ENCODE assay signal across 21 mouse cellular contexts in genomic region chr3:57458652-57459051, GRCm38 (mm10). TPM values are rescaled to one million over a fixed set of nuclear protein-coding genes. Genes with fewer than 3 reads are reported as not detected.
DNase-seq lines count a peak whose midpoint lies in the region; ATAC-seq and TF ChIP-seq lines count a peak whose summit lies in the region.
"Had no signal": no experiment of that assay in that cellular context is flagged by ENCODE, and none has a peak within 500 bp of the region (broad histone marks: within the 10 kb centered on the region; RNA-seq: fewer than 3 reads in every experiment).

No protein-coding gene starts in this region.

- no peak overlapping the region for H3K4me2 ChIP-seq in kidney, embryonic 14.5 days (replicated peaks; ENCODE audit: low read depth, low read length)
- no peak overlapping the region for H3K4me2 ChIP-seq in midbrain, embryonic 14.5 days (ENCODE audit: low read length)
- H3K4me2 ChIP-seq in midbrain, embryonic 15.5 days = no peak overlapping the region
- H3K4me2 ChIP-seq in myocyte (ENCODE audit: low read depth) = no peak overlapping the region
- H3K4me2 ChIP-seq: embryonic facial prominence, embryonic 12.5 days; limb, embryonic 13.5 days; liver, embryonic 15.5 days; stomach, embryonic 15.5 days had no signal

- WGBS in kidney, embryonic 14.5 days = 23% methylated on average over 11 of the region's 11 CpGs
- WGBS in kidney, adult 2 months = 56% methylated on average over 11 of the region's 11 CpGs
- 76% methylated on average over 11 of the region's 11 CpGs for whole genome bisulfite sequencing in midbrain, embryonic 14.5 days
- WGBS in midbrain, embryonic 15.5 days = 67% methylated on average over 11 of the region's 11 CpGs

- peaks cover 18% of the 10 kb centered on the region; the same call in 1 of the 2 replicates for H3K36me3 ChIP-seq in kidney, embryonic 14.5 days (ENCODE audit: control insufficient read depth, insufficient read depth, low read length)
- no peaks in the 10 kb centered on the region; the same call in none of the 2 replicates for H3K36me3 ChIP-seq in kidney, adult 2 months (ENCODE audit: control insufficient read depth, insufficient read depth, low read length)
- no peaks in the 10 kb centered on the region for H3K36me3 ChIP-seq in midbrain, embryonic 14.5 days (ENCODE audit: control insufficient read depth, insufficient read depth, low read length)
- H3K36me3 ChIP-seq in midbrain, embryonic 15.5 days (replicated peaks) = no peaks in the 10 kb centered on the region
- H3K36me3 ChIP-seq in myocyte (ENCODE audit: control insufficient read depth, insufficient read depth) = peaks cover 67% of the 10 kb centered on the region
- H3K36me3 ChIP-seq: liver, embryonic 15.5 days; stomach, embryonic 15.5 days had no signal

- no peaks in the 10 kb centered on the region for H3K79me2 ChIP-seq in myocyte (ENCODE audit: control insufficient read depth, insufficient read depth)

- no peaks in the 10 kb centered on the region for H3K4me1 ChIP-seq in kidney, embryonic 14.5 days (ENCODE audit: control insufficient read depth, insufficient read depth, low read length)
- no peaks in the 10 kb centered on the region for H3K4me1 ChIP-seq in kidney, adult 2 months (ENCODE audit: control insufficient read depth, insufficient read depth, low read length)
- no peaks in the 10 kb centered on the region for H3K4me1 ChIP-seq in midbrain, embryonic 14.5 days (ENCODE audit: control insufficient read depth, insufficient read depth, low read length)
- H3K4me1 ChIP-seq in midbrain, embryonic 15.5 days = no peaks in the 10 kb centered on the region
- H3K4me1 ChIP-seq: liver, embryonic 15.5 days; stomach, embryonic 15.5 days had no signal

- no peaks in the 10 kb centered on the region for H3K27me3 ChIP-seq in kidney, embryonic 14.5 days (ENCODE audit: control insufficient read depth, insufficient read depth, low read length)
- no peaks in the 10 kb centered on the region for H3K27me3 ChIP-seq in kidney, adult 2 months (replicated peaks; ENCODE audit: control insufficient read depth, insufficient read depth, low read length)
- H3K27me3 ChIP-seq in midbrain, embryonic 14.5 days (ENCODE audit: control insufficient read depth, insufficient read depth, low read length) = no peaks in the 10 kb centered on the region
- H3K27me3 ChIP-seq in midbrain, embryonic 15.5 days (replicated peaks) = no peaks in the 10 kb centered on the region
- no peaks in the 10 kb centered on the region for H3K27me3 ChIP-seq in myocyte (ENCODE audit: control insufficient read depth, insufficient read depth, insufficient read length)
- H3K27me3 ChIP-seq: CH12.LX; embryonic facial prominence, embryonic 12.5 days; limb, embryonic 13.5 days; liver, embryonic 15.5 days; stomach, embryonic 15.5 days had no signal

- H3K9me3 ChIP-seq in kidney, embryonic 14.5 days (ENCODE audit: control insufficient read depth, low read length) = no peaks in the 10 kb centered on the region
- no peaks in the 10 kb centered on the region for H3K9me3 ChIP-seq in midbrain, embryonic 14.5 days (ENCODE audit: control insufficient read depth, low read length)
- H3K9me3 ChIP-seq in midbrain, embryonic 15.5 days = no peaks in the 10 kb centered on the region
- H3K9me3 ChIP-seq: embryonic facial prominence, embryonic 12.5 days; limb, embryonic 13.5 days; liver, embryonic 15.5 days; stomach, embryonic 15.5 days had no signal

- peak; percentile 95 for ATAC-seq in kidney, embryonic 14.5 days (ENCODE audit: low FRiP score, low TSS enrichment)
- no peak for ATAC-seq in midbrain, embryonic 14.5 days (ENCODE audit: low FRiP score, low TSS enrichment)
- ATAC-seq in midbrain, embryonic 15.5 days (replicated peaks) = no peak; the same call in 1 of the 2 replicates
- ATAC-seq: hindbrain, postnatal 0 days had no signal

- no peak overlapping the region for H3K27ac ChIP-seq in kidney, embryonic 14.5 days (ENCODE audit: low read depth, low read length)
- no peak overlapping the region for H3K27ac ChIP-seq in kidney, adult 2 months (ENCODE audit: insufficient read depth, low read depth, low read length)
- no peak overlapping the region for H3K27ac ChIP-seq in midbrain, embryonic 14.5 days (replicated peaks; ENCODE audit: low read depth, low read length)
- H3K27ac ChIP-seq in midbrain, embryonic 15.5 days = no peak overlapping the region
- H3K27ac ChIP-seq: embryonic facial prominence, embryonic 12.5 days; gastrocnemius, adult 2 months; hindbrain, postnatal 0 days; limb, embryonic 13.5 days; liver, embryonic 15.5 days; stomach, embryonic 15.5 days had no signal

- DNase-seq in embryo, embryonic 10 days (ENCODE audit: low spot score) = peak; percentile 62
- DNase-seq in embryo, embryonic 9.5 days (ENCODE audit: extremely low spot score) = no peak
- DNase-seq in kidney, adult 2 months = no peak
- peak; percentile 19 for DNase-seq in midbrain, embryonic 14.5 days
- DNase-seq in cerebellum, postnatal 14 days = no peak
- DNase-seq: adrenal gland, postnatal 10 days; cerebellum, adult 2 months; gastrocnemius, adult 2 months; heart, adult 18-20 months; layer of hippocampus, postnatal 36 days; retina, postnatal 1 day had no signal

- no peak for TF ChIP-seq CTCF in kidney, adult 2 months (conservative IDR thresholded peaks at IDR 0.05; ENCODE audit: insufficient read depth, insufficient read length, low read depth, low read length)

- no peak overlapping the region for H3K9ac ChIP-seq in kidney, embryonic 14.5 days (ENCODE audit: low read depth, low read length)
- no peak overlapping the region for H3K9ac ChIP-seq in midbrain, embryonic 14.5 days (replicated peaks; ENCODE audit: low read length)
- H3K9ac ChIP-seq in midbrain, embryonic 15.5 days = no peak overlapping the region
- H3K9ac ChIP-seq: embryonic facial prominence, embryonic 12.5 days; limb, embryonic 13.5 days; liver, embryonic 15.5 days; stomach, embryonic 15.5 days had no signal

- H3K4me3 ChIP-seq in kidney, embryonic 14.5 days (ENCODE audit: low read length) = no peak overlapping the region
- no peak overlapping the region for H3K4me3 ChIP-seq in kidney, adult 2 months (ENCODE audit: insufficient read depth, low read depth, low read length)
- H3K4me3 ChIP-seq in midbrain, embryonic 14.5 days (replicated peaks; ENCODE audit: low read depth, low read length) = no peak overlapping the region
- no peak overlapping the region for H3K4me3 ChIP-seq in midbrain, embryonic 15.5 days
- no peak overlapping the region for H3K4me3 ChIP-seq in myocyte
- H3K4me3 ChIP-seq: embryonic facial prominence, embryonic 12.5 days; gastrocnemius, adult 2 months; limb, embryonic 13.5 days; liver, embryonic 15.5 days; stomach, embryonic 15.5 days had no signal

- H3ac ChIP-seq in myocyte (ENCODE audit: control insufficient read depth, insufficient read length) = no peak overlapping the region

- no peak for TF ChIP-seq POLR2A in kidney, adult 2 months (IDR thresholded peaks at IDR 0.05; ENCODE audit: low read depth, low read length)
- TF ChIP-seq POLR2A in myocyte (IDR thresholded peaks at IDR 0.05; ENCODE audit: insufficient read length, low read depth) = no peak

TF ChIP-seq in myocyte, 11 proteins besides CTCF, POLR2A, EP300 and RAD21:
- no peak for TF ChIP-seq USF1 (IDR thresholded peaks at IDR 0.05; ENCODE audit: low read depth)
- TF ChIP-seq E2F4 (IDR thresholded peaks at IDR 0.05; ENCODE audit: insufficient read depth) = no peak
- TF ChIP-seq CEBPB (IDR thresholded peaks at IDR 0.05; ENCODE audit: insufficient read depth, poor library complexity, severe bottlenecking) = no peak
- TF ChIP-seq TCF3 (IDR thresholded peaks at IDR 0.05; ENCODE audit: insufficient read length, low read depth) = no peak
- peak; percentile 40 for TF ChIP-seq POLR2AphosphoS2 (IDR thresholded peaks at IDR 0.05; ENCODE audit: insufficient read length, low read depth)
- no peak for TF ChIP-seq SRF (IDR thresholded peaks at IDR 0.05; ENCODE audit: control insufficient read depth, insufficient read length, low read depth)

RNA-seq across cellular contexts. Expression of gene Tm4sf4, which starts 33.5 kb away (rescaled TPM):
- 0.21 and 0.51 TPM in 2 replicates for polyA plus RNA-seq in kidney, embryonic 14.5 days (2014; fragmentation: Nextera tagmentation; extraction: Ambion mirVana)
- 0.30 and 0.70 TPM in 2 replicates for polyA plus RNA-seq in kidney, adult 2 months (2012; rRNA removed)
- 0.19 and 0.55 TPM in 2 replicates for polyA plus RNA-seq in midbrain, embryonic 14.5 days (2014; fragmentation: Nextera tagmentation; extraction: Ambion mirVana)
- polyA plus RNA-seq in midbrain, embryonic 15.5 days (2015; fragmentation: Nextera tagmentation; extraction: Ambion mirVana) = 0.10 and 0.11 TPM in 2 replicates
- polyA plus RNA-seq in myocyte (2012; fragmentation: generic; extraction: Trizol) = 0.08 TPM
- polyA plus RNA-seq: cerebellum, adult 2 months; embryonic facial prominence, embryonic 12.5 days; thymus, postnatal 0 days had no signal

Comparison
In these comparisons a context has a peak if more than half of its experiments do, and no peak if none do; other contexts are left out.
1. DNase-seq: peak in embryo, embryonic 10 days (single experiment) and midbrain, embryonic 14.5 days (single experiment); none in embryo, embryonic 9.5 days (single experiment), kidney, adult 2 months (single experiment) and cerebellum, postnatal 14 days (0 of 2).